Mouse (Mus musculus): ENCODE data around the gene Ubtd2. TPM values are rescaled to one million over a fixed set of nuclear protein-coding genes. Genes with fewer than 3 reads are reported as not detected.

Gene Ubtd2
- polyA plus RNA-seq, 1 experiment from 2014 or later: 82.0 TPM

DNA sequence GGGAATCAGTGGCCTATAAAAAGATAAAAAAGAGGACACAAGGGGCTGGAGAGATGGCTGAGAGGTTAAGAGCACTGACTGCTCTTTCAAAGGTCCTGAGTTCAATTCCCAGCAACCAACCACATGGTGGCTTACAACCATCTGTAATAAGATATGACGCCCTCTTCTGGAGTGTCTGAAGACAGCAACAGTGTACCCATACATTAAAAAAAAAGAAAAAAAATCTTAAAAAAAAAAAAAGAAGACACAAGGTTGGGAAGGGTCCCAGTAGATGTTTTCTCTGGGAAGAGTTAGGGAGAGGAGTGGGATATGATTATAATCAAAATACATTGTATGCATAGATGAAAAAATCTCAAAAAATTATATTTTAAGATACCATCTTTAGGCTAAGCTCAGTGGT is 10.0 kb upstream of the Ubtd2 start:
- H3K4me1 ChIP-seq: no peaks in the 10 kb centered on the region
- H3K36me3 ChIP-seq: no peaks in the 10 kb centered on the region
- 67% methylated on average over 1 of the region's 1 CpGs for WGBS
- no peaks in the 10 kb centered on the region for H3K9me3 ChIP-seq (replicated peaks)
- DNase-seq (ENCODE audit: low spot score): no peak
- no peaks in the 10 kb centered on the region for H3K27me3 ChIP-seq (ENCODE audit: low read depth, poor library complexity, severe bottlenecking)
- H3K27ac ChIP-seq: no peak overlapping the region
- H3K4me3 ChIP-seq: no peak overlapping the region

DNA sequence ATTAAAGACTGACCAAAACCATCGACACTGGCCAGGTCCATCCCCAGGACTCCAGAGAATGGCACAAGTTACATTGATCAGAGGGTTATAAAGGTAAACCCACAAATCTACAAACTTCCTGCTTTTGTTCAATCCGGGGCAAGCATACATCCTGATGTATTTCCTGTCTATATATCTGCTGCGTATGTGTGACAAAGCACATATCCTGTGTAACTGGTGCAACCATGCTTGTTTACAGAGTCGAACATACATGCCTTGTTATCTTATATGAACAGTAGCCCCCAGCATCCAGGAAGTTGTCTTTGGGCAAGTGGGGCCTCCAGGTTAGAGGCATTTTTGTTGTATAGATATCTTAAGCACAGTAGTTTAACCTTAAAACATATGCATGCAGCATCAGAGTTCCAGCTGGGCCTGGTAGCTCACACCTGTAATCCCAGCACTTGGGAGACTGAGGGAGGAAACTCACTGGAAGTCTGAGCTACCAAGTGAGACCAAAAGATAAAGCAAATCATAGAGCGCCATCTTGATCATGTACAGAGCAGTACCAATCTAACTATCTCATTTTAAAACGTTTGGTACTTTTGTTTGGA is 9.4 kb upstream of the Ubtd2 start:
- H3K27me3 ChIP-seq (ENCODE audit: low read depth, poor library complexity, severe bottlenecking): no peaks in the 10 kb centered on the region
- no peaks in the 10 kb centered on the region for H3K36me3 ChIP-seq
- H3K27ac ChIP-seq: no peak overlapping the region
- 0 out of 2 replicates have a peak, but pooled peaks cover 2% of the 10 kb centered on the region for H3K4me1 ChIP-seq
- H3K9me3 ChIP-seq (replicated peaks): no peaks in the 10 kb centered on the region
- no peak overlapping the region for H3K4me3 ChIP-seq
- DNase-seq (ENCODE audit: low spot score): no peak
- WGBS: 82% methylated on average over 6 of the region's 6 CpGs

DNA sequence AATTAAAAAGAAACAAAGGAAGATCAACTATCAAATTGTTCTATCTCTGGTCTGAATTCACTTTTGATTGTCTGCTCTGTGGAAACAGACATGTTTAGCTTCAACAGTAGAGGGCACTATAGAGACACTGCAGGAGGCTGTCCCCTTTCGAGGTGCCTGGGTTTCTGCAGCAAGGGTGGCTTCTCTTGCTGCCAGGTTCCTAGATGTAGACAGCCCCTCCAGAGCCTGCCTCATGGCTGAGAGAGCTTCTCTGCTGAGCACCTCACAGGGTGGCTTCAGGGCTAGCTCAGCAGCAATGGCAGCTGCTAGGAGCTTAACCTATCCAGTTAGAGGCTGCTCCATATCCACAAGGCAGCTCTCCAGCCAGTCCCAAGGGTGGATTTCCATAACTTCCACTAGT is 5.0 kb upstream of the Ubtd2 start:
- WGBS: 0% methylated on average over 1 of the region's 1 CpGs
- Histone ChIP-seq H3K27me3 (ENCODE audit: low read depth, poor library complexity, severe bottlenecking) (no peaks in the 10 kb centered on the region), H3K9me3 (replicated peaks) (no peaks in the 10 kb centered on the region), H3K27ac (no peak overlapping the region), H3K4me1 (peaks cover 7% of the 10 kb centered on the region; the same call in 1 of the 2 replicates), H3K4me3 (no peak overlapping the region), H3K36me3 (no peaks in the 10 kb centered on the region)
- DNase-seq (ENCODE audit: low spot score): no peak

DNA sequence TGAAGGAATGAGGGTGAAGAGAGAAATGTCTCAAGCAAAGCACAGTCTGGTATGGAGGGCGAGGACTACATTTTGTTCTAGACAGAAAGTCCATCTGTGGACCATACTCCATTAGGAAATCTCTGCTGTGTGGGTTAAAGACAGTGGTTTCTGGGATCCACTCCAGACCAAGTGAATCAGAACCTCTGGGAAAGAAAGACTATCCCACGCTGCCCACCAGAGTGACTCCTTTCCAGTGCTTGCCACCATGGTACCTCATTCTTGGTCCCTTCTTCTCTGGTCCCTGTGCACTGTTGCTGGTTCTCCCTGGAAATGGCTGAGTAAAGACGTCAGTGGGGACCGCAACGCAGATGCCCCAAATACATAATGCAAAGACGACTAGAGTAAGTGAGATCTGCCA is 3.9 kb upstream of the Ubtd2 start:
- no peaks in the 10 kb centered on the region for H3K9me3 ChIP-seq (replicated peaks)
- peaks cover 8% of the 10 kb centered on the region; the same call in 1 of the 2 replicates for H3K4me1 ChIP-seq
- no peak overlapping the region for H3K4me3 ChIP-seq
- DNase-seq (ENCODE audit: low spot score): no peak
- no peaks in the 10 kb centered on the region for H3K27me3 ChIP-seq (ENCODE audit: low read depth, poor library complexity, severe bottlenecking)
- WGBS: 88% methylated on average over 6 of the region's 6 CpGs
- H3K36me3 ChIP-seq: no peaks in the 10 kb centered on the region
- H3K27ac ChIP-seq: no peak overlapping the region

DNA sequence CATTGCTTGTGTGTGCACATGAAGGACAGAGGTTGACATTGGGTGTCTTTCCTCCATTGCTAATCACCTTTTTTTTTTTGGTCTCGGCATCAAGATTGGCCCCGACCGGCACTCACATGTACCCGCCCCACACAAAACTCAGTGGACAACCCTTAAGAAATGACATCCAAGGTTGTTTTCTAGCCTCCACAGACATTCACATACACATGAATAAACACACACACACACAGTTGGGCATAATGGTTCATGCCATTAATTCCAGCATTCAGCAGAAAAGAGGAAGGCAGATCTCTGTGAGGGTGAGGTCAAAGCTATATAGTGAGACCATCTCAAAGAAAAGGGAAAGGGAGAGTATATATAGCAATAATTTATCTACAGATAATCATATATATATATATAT is 2.4 kb upstream of the Ubtd2 start:
- H3K4me3 ChIP-seq: no peak overlapping the region
- peaks cover 15% of the 10 kb centered on the region for H3K4me1 ChIP-seq
- no peaks in the 10 kb centered on the region for H3K27me3 ChIP-seq (ENCODE audit: low read depth, poor library complexity, severe bottlenecking)
- 95% methylated on average over 4 of the region's 4 CpGs for WGBS
- DNase-seq (ENCODE audit: low spot score): no peak
- no peaks in the 10 kb centered on the region for H3K36me3 ChIP-seq
- H3K9me3 ChIP-seq (replicated peaks): no peaks in the 10 kb centered on the region
- no peak overlapping the region for H3K27ac ChIP-seq

DNA sequence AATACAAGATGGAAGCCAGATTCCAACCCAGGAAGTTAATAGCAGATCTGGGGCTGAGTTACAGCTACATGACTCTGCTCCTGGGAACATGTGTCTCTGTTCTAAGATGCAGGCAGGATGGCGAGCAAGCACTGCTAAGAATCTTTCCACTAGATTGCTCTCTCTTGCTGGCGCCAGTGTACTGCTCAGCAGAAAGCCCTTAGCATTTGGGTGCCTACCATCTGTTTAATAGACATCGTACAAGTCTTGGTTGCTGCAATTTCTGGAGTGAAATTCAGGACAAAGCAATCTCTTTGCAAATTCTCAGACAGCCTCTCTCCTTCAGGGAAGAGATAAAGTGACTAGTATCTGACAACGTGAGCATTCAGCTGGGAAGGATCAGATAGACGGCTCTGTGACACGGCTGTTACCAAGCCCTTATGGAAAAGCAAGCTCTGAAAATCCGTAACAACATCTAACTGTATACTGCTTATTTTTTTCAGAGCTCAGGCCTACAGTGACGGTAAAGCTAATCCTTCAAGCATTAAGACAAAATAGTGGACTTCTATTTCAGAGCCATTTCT is 1.7 kb upstream of the Ubtd2 start:
- 70% methylated on average over 8 of the region's 8 CpGs for WGBS
- no peak for DNase-seq (ENCODE audit: low spot score)
- H3K9me3 ChIP-seq (replicated peaks): no peaks in the 10 kb centered on the region
- H3K4me1 ChIP-seq: peaks cover 15% of the 10 kb centered on the region
- H3K27ac ChIP-seq: no peak overlapping the region
- no peaks in the 10 kb centered on the region for H3K27me3 ChIP-seq (ENCODE audit: low read depth, poor library complexity, severe bottlenecking)
- H3K36me3 ChIP-seq: no peaks in the 10 kb centered on the region
- no peak overlapping the region for H3K4me3 ChIP-seq

DNA sequence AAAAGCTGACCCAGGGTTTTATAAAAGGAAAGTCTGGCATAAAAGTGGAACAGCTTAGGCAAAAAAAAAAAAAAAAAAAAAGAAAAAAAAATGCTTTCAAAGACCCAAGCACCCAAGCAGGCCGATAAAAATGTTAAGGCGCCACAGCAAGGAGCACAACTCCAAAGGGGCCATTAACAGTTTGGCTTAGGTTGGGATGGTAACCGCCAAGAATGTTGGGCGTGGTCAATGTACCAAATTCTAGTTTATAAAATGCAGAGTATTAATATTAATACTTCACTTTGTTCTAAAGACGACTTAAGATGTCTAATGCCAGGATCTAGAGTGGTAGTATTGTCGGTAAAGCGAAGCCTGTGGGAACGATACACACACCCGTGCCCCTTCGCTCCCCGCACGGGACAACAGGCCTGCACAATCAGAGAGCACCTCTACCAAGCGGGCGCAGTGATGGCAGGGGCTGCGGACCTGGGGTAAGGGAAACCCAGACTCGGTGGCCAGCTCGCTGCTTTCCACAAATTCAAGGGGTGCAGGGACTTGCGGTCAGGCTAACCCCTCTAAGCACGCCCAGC is 855 bp upstream of the Ubtd2 start:
- Histone ChIP-seq H3K4me3 (peak overlapping the region; percentile 97), H3K27ac (peak overlapping the region; percentile 99), H3K27me3 (ENCODE audit: low read depth, poor library complexity, severe bottlenecking) (no peaks in the 10 kb centered on the region), H3K9me3 (replicated peaks) (no peaks in the 10 kb centered on the region), H3K4me1 (peaks cover 15% of the 10 kb centered on the region), H3K36me3 (0 out of 2 replicates have a peak, but pooled peaks cover 3% of the 10 kb centered on the region)
- no peak for DNase-seq (ENCODE audit: low spot score)
- WGBS: 2% methylated on average over 19 of the region's 19 CpGs

DNA sequence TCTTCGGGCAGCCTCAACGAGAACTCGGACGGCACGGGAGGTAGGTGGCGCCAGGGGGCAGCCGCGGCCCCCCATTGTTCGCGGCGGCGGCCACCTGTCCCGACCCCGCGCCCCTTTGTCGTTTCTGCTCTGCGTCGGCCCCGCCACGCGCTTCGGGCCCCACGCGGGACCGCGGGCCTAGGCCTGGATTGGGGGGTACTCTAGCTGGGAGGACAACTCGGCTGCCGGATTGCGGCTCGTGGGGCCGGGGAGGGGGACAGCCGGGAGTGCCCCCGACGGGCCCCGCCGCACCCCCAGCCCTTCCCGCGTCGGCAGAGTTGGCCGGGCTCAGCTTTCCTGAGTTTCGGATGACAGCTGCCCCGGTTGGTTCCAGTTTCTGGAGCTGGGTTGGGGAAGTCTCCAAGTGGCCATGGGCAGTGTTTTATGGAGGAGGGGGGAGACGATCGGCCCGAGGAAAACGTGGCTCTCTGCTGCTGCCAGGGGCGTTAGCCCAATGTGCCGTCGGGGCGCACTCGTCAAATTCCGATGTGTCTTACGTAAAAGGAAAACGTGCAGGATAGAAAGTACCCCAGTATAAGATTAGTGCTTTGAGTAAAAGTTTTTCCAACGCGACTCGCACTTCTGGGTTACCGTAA is 454 bp downstream of the Ubtd2 start:
- Histone ChIP-seq H3K4me1 (peaks cover 13% of the 10 kb centered on the region), H3K27me3 (ENCODE audit: low read depth, poor library complexity, severe bottlenecking) (no peaks in the 10 kb centered on the region), H3K36me3 (0 out of 2 replicates have a peak, but pooled peaks cover 3% of the 10 kb centered on the region), H3K27ac (peak overlapping the region; percentile 99), H3K9me3 (replicated peaks) (no peaks in the 10 kb centered on the region), H3K4me3 (peak overlapping the region; percentile 97)
- peak; percentile 73 for DNase-seq (ENCODE audit: low spot score)
- 1% methylated on average over 58 of the region's 58 CpGs for WGBS

DNA sequence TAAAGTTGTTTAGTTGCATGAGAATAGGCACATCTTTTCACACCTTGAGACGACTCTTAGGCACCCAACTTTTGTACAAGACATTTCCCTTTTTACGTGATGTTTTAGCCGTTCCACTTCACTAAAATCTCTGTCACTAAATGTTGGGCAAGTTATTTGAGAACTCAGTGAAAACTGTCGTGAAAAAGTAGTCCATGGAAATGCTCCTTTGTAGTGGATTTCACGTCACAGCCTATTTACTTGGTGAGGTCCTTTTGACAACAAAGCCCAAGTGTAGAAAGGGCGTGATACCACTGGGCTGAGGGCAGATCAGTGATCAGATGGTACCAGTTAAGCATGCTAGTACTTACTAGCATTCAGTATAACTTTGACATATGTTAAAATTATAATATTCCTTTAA is 1.2 kb downstream of the Ubtd2 start:
- WGBS: 20% methylated on average over 6 of the region's 6 CpGs
- Histone ChIP-seq H3K4me3 (peak overlapping the region; percentile 97), H3K9me3 (replicated peaks) (no peaks in the 10 kb centered on the region), H3K36me3 (0 out of 2 replicates have a peak, but pooled peaks cover 3% of the 10 kb centered on the region), H3K4me1 (peaks cover 13% of the 10 kb centered on the region), H3K27ac (peak overlapping the region; percentile 99; the same call in 1 of the 2 replicates), H3K27me3 (ENCODE audit: low read depth, poor library complexity, severe bottlenecking) (no peaks in the 10 kb centered on the region)
- no peak for DNase-seq (ENCODE audit: low spot score)

DNA sequence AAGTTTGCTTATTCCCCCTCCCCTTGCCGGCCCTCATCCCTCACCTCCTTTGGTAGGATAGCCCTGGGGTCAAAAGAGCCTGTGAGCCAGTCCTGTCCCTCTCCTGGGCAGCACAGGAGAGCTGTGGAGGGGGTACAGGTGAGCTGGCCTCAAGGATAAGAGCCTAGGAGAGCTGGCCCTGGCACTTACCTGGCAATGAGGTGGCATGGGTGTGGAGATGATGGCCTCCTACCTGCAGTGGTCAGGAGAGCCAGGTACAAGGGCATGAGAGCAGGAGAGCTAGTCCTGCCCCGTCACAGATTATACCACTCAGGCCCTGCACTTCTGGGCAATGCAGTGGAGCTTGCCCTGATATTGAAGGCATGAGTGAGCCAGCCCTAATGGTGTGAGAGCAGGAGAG is 9.1 kb downstream of the Ubtd2 start:
- no peak overlapping the region for H3K27ac ChIP-seq
- H3K4me1 ChIP-seq: no peaks in the 10 kb centered on the region; the same call in 1 of the 2 replicates
- 62% methylated on average over 2 of the region's 2 CpGs for WGBS
- no peak for DNase-seq (ENCODE audit: low spot score)
- H3K27me3 ChIP-seq (ENCODE audit: low read depth, poor library complexity, severe bottlenecking): no peaks in the 10 kb centered on the region
- H3K36me3 ChIP-seq: 0 out of 2 replicates have a peak, but pooled peaks cover 8% of the 10 kb centered on the region
- no peak overlapping the region for H3K4me3 ChIP-seq
- H3K9me3 ChIP-seq (replicated peaks): no peaks in the 10 kb centered on the region

DNA sequence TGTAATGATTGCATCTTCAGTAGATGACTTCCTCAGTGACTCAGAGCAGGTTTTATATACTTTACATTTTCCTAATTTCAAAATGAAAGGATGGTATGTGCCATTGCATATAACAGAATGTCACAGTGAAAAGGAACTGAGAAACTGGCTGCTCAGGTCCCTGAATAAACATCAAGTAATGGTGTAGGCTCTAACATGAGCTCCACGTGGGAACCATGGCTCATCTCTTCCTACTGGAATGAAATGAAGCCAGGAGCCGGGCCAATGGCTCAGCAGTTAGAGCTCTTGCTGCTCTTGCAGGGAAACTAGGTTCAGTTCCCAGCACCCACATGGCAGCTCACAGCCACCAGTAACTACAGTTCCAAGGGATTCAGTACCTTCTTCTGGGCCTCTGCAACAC is 16.8 kb downstream of the Ubtd2 start:
- 78% methylated on average over 2 of the region's 2 CpGs for WGBS

DNA sequence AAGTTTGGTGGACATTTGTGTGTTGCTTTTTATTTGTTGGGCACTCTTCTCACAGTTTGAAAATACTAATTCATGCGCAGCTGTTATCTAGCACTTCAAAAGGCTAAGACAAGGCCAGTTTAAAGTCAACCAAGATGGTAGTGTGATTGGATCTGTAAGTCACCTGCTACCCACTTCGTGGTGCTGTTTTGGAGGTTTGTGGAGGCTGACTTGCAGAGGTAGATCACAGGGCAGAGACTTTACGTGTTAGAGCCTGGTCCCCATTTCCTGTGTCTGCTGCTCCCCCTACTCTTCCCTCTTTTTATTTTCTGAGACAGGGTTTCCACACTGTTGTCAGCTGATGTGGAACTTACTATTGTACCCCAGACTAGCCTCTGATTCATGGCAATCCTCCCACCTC is 19.6 kb downstream of the Ubtd2 start:
- Histone ChIP-seq H3K4me1 (no peaks in the 10 kb centered on the region), H3K4me3 (no peak overlapping the region), H3K9me3 (replicated peaks) (no peaks in the 10 kb centered on the region), H3K27me3 (ENCODE audit: low read depth, poor library complexity, severe bottlenecking) (no peaks in the 10 kb centered on the region), H3K36me3 (no peaks in the 10 kb centered on the region), H3K27ac (no peak overlapping the region)
- WGBS: 82% methylated on average over 3 of the region's 3 CpGs
- no peak for DNase-seq (ENCODE audit: low spot score)

More for the DNA sequence above, 16.8 kb downstream of the Ubtd2 start:
- no peak overlapping the region for H3K27ac ChIP-seq
- H3K9me3 ChIP-seq (replicated peaks): no peaks in the 10 kb centered on the region
- H3K4me1 ChIP-seq: no peaks in the 10 kb centered on the region
- no peak for DNase-seq (ENCODE audit: low spot score)
- 0 out of 2 replicates have a peak, but pooled peaks cover 6% of the 10 kb centered on the region for H3K36me3 ChIP-seq
- H3K4me3 ChIP-seq: no peak overlapping the region
- no peaks in the 10 kb centered on the region for H3K27me3 ChIP-seq (ENCODE audit: low read depth, poor library complexity, severe bottlenecking)
